Mouse (Mus musculus): Measurements from ENCODE around the gene Ccr8. TPM values are rescaled to one million over a fixed set of nuclear protein-coding genes. Genes with fewer than 3 reads are reported as not detected.

Ccr8 gene
- polyA plus RNA-seq, 1 experiment from 2014 or later: not detected

GRCm38 (mm10) chr9:120126868-120127267, 35.0 kb downstream of the Ccr8 start:
- 64% methylated on average over 11 of the region's 11 CpGs for WGBS
- DNase-seq (ENCODE audit: low spot score) (no peak), ATAC-seq (replicated peaks; ENCODE audit: insufficient number of reproducible peaks, low FRiP score, low TSS enrichment, low read depth) (peak; percentile 1; the same call in 1 of the 2 replicates)
- H3K9ac ChIP-seq (replicated peaks; ENCODE audit: low read length): peak overlapping the region; percentile 49
- H3K36me3 ChIP-seq (replicated peaks; ENCODE audit: control insufficient read depth, insufficient read depth, low read depth, low read length): peaks cover 10% of the 10 kb centered on the region
- H3K4me2 ChIP-seq (ENCODE audit: low read depth, low read length): peak overlapping the region; percentile 36
- H3K9me3 ChIP-seq (replicated peaks; ENCODE audit: control insufficient read depth, low read length): no peaks in the 10 kb centered on the region
- no peaks in the 10 kb centered on the region for H3K4me1 ChIP-seq (ENCODE audit: control insufficient read depth, insufficient read depth, low read length)
- H3K4me3 ChIP-seq (ENCODE audit: low read depth, low read length): peak overlapping the region; percentile 23
- H3K27ac ChIP-seq (replicated peaks; ENCODE audit: low read depth, low read length): peak overlapping the region; percentile 56
- H3K27me3 ChIP-seq (ENCODE audit: control insufficient read depth, insufficient read depth, low read length): no peaks in the 10 kb centered on the region

- Histone ChIP-seq H3K27me3 (ENCODE audit: control insufficient read depth, insufficient read depth, low read length) (no peaks in the 10 kb centered on the region), H3K4me3 (ENCODE audit: low read depth, low read length) (peak within 1 kb of the TSS; percentile 97), H3K9ac (replicated peaks; ENCODE audit: low read length) (peak within 1 kb of the TSS; percentile 100), H3K4me1 (ENCODE audit: control insufficient read depth, insufficient read depth, low read length) (no peaks in the 10 kb centered on the region), H3K4me2 (ENCODE audit: low read depth, low read length) (peak within 1 kb of the TSS; percentile 77), H3K9me3 (replicated peaks; ENCODE audit: control insufficient read depth, low read length) (no peaks in the 10 kb centered on the region), H3K27ac (replicated peaks; ENCODE audit: low read depth, low read length) (peak within 1 kb of the TSS; percentile 86), H3K36me3 (replicated peaks; ENCODE audit: control insufficient read depth, insufficient read depth, low read depth, low read length) (peaks cover 10% of the 10 kb centered on the region)
- DNase-seq (ENCODE audit: low spot score) (peak; percentile 99), ATAC-seq (replicated peaks; ENCODE audit: insufficient number of reproducible peaks, low FRiP score, low TSS enrichment, low read depth) (peak; percentile 94)
- WGBS: under 1% methylated on average over 64 of the region's 72 CpGs
Measured at GRCm38 (mm10) chr9:120127538-120128251, 35.8 kb downstream of the Ccr8 start, which contains the start of gene Rpsa. TSS of gene Rpsa (plus strand) at chr9:120127689.

GRCm38 (mm10) chr9:120129276-120129675, 37.4 kb downstream of the Ccr8 start:
- Histone ChIP-seq H3K27me3 (ENCODE audit: control insufficient read depth, insufficient read depth, low read length) (no peaks in the 10 kb centered on the region), H3K9ac (replicated peaks; ENCODE audit: low read length) (peak overlapping the region; percentile 100), H3K9me3 (replicated peaks; ENCODE audit: control insufficient read depth, low read length) (no peaks in the 10 kb centered on the region), H3K4me3 (ENCODE audit: low read depth, low read length) (peak overlapping the region; percentile 97), H3K27ac (replicated peaks; ENCODE audit: low read depth, low read length) (no peak overlapping the region), H3K36me3 (replicated peaks; ENCODE audit: control insufficient read depth, insufficient read depth, low read depth, low read length) (peaks cover 10% of the 10 kb centered on the region), H3K4me2 (ENCODE audit: low read depth, low read length) (peak overlapping the region; percentile 77), H3K4me1 (ENCODE audit: control insufficient read depth, insufficient read depth, low read length) (no peaks in the 10 kb centered on the region)
- DNase-seq (ENCODE audit: low spot score) (no peak), ATAC-seq (replicated peaks; ENCODE audit: insufficient number of reproducible peaks, low FRiP score, low TSS enrichment, low read depth) (no peak)
- 78% methylated on average over 10 of the region's 10 CpGs for WGBS

- Histone ChIP-seq H3K4me3 (ENCODE audit: low read depth, low read length) (no peak overlapping the region), H3K27ac (replicated peaks; ENCODE audit: low read depth, low read length) (no peak overlapping the region), H3K9ac (replicated peaks; ENCODE audit: low read length) (no peak overlapping the region), H3K9me3 (replicated peaks; ENCODE audit: control insufficient read depth, low read length) (no peaks in the 10 kb centered on the region), H3K4me2 (ENCODE audit: low read depth, low read length) (no peak overlapping the region), H3K36me3 (replicated peaks; ENCODE audit: control insufficient read depth, insufficient read depth, low read depth, low read length) (peaks cover 10% of the 10 kb centered on the region), H3K27me3 (ENCODE audit: control insufficient read depth, insufficient read depth, low read length) (no peaks in the 10 kb centered on the region), H3K4me1 (ENCODE audit: control insufficient read depth, insufficient read depth, low read length) (no peaks in the 10 kb centered on the region)
- ATAC-seq (replicated peaks; ENCODE audit: insufficient number of reproducible peaks, low FRiP score, low TSS enrichment, low read depth) (no peak), DNase-seq (ENCODE audit: low spot score) (no peak)
- 87% methylated on average over 3 of the region's 3 CpGs for WGBS
Measured at GRCm38 (mm10) chr9:120131784-120132288, 39.9 kb downstream of the Ccr8 start.

GRCm38 (mm10) chr9:120132980-120133754, 41.3 kb downstream of the Ccr8 start:
- Histone ChIP-seq H3K4me1 (ENCODE audit: control insufficient read depth, insufficient read depth, low read length) (no peaks in the 10 kb centered on the region), H3K27me3 (ENCODE audit: control insufficient read depth, insufficient read depth, low read length) (no peaks in the 10 kb centered on the region), H3K4me2 (ENCODE audit: low read depth, low read length) (no peak overlapping the region), H3K27ac (replicated peaks; ENCODE audit: low read depth, low read length) (no peak overlapping the region), H3K36me3 (replicated peaks; ENCODE audit: control insufficient read depth, insufficient read depth, low read depth, low read length) (peaks cover 10% of the 10 kb centered on the region), H3K9me3 (replicated peaks; ENCODE audit: control insufficient read depth, low read length) (no peaks in the 10 kb centered on the region), H3K4me3 (ENCODE audit: low read depth, low read length) (no peak overlapping the region), H3K9ac (replicated peaks; ENCODE audit: low read length) (no peak overlapping the region)
- DNase-seq (ENCODE audit: low spot score) (peak; percentile 24), ATAC-seq (replicated peaks; ENCODE audit: insufficient number of reproducible peaks, low FRiP score, low TSS enrichment, low read depth) (no peak)
- 33% methylated on average over 8 of the region's 8 CpGs for WGBS

- Histone ChIP-seq H3K9ac (replicated peaks; ENCODE audit: low read length) (no peak overlapping the region), H3K27ac (replicated peaks; ENCODE audit: low read depth, low read length) (no peak overlapping the region), H3K4me2 (ENCODE audit: low read depth, low read length) (no peak overlapping the region), H3K36me3 (replicated peaks; ENCODE audit: control insufficient read depth, insufficient read depth, low read depth, low read length) (peaks cover 10% of the 10 kb centered on the region), H3K27me3 (ENCODE audit: control insufficient read depth, insufficient read depth, low read length) (no peaks in the 10 kb centered on the region), H3K4me1 (ENCODE audit: control insufficient read depth, insufficient read depth, low read length) (no peaks in the 10 kb centered on the region), H3K4me3 (ENCODE audit: low read depth, low read length) (no peak overlapping the region), H3K9me3 (replicated peaks; ENCODE audit: control insufficient read depth, low read length) (no peaks in the 10 kb centered on the region)
- DNase-seq (ENCODE audit: low spot score) (no peak), ATAC-seq (replicated peaks; ENCODE audit: insufficient number of reproducible peaks, low FRiP score, low TSS enrichment, low read depth) (no peak)
- 59% methylated on average over 6 of the region's 6 CpGs for WGBS
Measured at GRCm38 (mm10) chr9:120133755-120134475, 42.0 kb downstream of the Ccr8 start.

DNA sequence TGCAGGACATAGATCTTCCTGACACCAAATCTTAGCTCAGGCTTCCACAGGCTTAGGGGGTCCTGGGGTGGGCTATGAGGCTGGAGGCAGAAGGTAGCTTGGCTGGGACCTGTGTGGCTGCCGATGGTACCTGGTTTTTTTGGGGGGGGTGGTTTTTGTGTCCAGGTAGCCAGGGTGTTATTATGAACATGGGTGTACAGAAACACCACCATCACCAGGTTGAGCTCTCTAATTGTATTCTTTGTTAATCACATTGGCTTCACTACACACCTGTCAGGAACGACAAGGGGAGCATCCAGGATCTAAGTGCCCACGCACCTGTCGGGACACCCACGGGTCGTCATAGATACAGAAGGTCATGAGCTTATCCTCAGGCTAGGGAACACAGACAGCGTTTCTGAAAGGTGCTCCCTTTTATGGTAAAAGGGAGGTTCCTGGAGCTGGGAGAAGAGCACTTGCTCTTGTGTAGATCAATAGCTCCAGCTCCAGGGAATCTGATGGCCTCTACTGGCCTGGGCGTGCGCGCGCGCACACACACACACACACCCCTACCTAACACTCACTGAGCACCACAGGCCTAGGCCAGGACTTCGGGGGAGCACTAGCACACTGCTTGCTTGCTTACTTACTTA, 42.7 kb downstream of the Ccr8 start:
- DNase-seq (ENCODE audit: low spot score) (no peak), ATAC-seq (replicated peaks; ENCODE audit: insufficient number of reproducible peaks, low FRiP score, low TSS enrichment, low read depth) (no peak)
- Histone ChIP-seq H3K9ac (replicated peaks; ENCODE audit: low read length) (no peak overlapping the region), H3K4me2 (ENCODE audit: low read depth, low read length) (no peak overlapping the region), H3K9me3 (replicated peaks; ENCODE audit: control insufficient read depth, low read length) (no peaks in the 10 kb centered on the region), H3K36me3 (replicated peaks; ENCODE audit: control insufficient read depth, insufficient read depth, low read depth, low read length) (peaks cover 9% of the 10 kb centered on the region), H3K4me1 (ENCODE audit: control insufficient read depth, insufficient read depth, low read length) (no peaks in the 10 kb centered on the region), H3K27ac (replicated peaks; ENCODE audit: low read depth, low read length) (no peak overlapping the region), H3K27me3 (ENCODE audit: control insufficient read depth, insufficient read depth, low read length) (no peaks in the 10 kb centered on the region), H3K4me3 (ENCODE audit: low read depth, low read length) (no peak overlapping the region)
- 80% methylated on average over 13 of the region's 13 CpGs for WGBS
